Mouse (Mus musculus): ENCODE data around the gene Mcm5.
A peak's percentile ranks its signal among the peaks of the same experiment; 100 is the strongest.

The Mcm5 gene

GRCm38 (mm10) chr8:75109236-75109967 lies at the start of gene Mcm5:
TSS of gene Mcm5 (plus strand) at chr8:75109569.
- DNase-seq (ENCODE audit: low spot score): peak; percentile 97

GRCm38 (mm10) chr8:75060022-75060421 lies 49.3 kb upstream of the Mcm5 start:
- DNase-seq (ENCODE audit: low spot score): no peak

GRCm38 (mm10) chr8:75060815-75061214 lies 48.6 kb upstream of the Mcm5 start:
- no peak for DNase-seq (ENCODE audit: low spot score)

GRCm38 (mm10) chr8:75063290-75063689 lies 46.1 kb upstream of the Mcm5 start:
- no peak for DNase-seq (ENCODE audit: low spot score)

GRCm38 (mm10) chr8:75064790-75065189 lies 44.6 kb upstream of the Mcm5 start:
- no peak for DNase-seq (ENCODE audit: low spot score)

- DNase-seq (ENCODE audit: low spot score): no peak
These were observed 42.1 kb upstream of the Mcm5 start for GRCm38 (mm10) chr8:75067287-75067686.

- DNase-seq (ENCODE audit: low spot score): no peak
These were observed 39.1 kb upstream of the Mcm5 start for GRCm38 (mm10) chr8:75070297-75070696.

- peak; percentile 70 for DNase-seq (ENCODE audit: low spot score)
These were observed 37.6 kb upstream of the Mcm5 start for GRCm38 (mm10) chr8:75071627-75072346.

GRCm38 (mm10) chr8:75074876-75075275 lies 34.5 kb upstream of the Mcm5 start:
- DNase-seq (ENCODE audit: low spot score): no peak

- no peak for DNase-seq (ENCODE audit: low spot score)
These were observed 31.2 kb upstream of the Mcm5 start for GRCm38 (mm10) chr8:75078215-75078614.

GRCm38 (mm10) chr8:75078851-75079250 lies 30.5 kb upstream of the Mcm5 start:
- DNase-seq (ENCODE audit: low spot score): peak; percentile 20

- no peak for DNase-seq (ENCODE audit: low spot score)
These were observed 27.9 kb upstream of the Mcm5 start for GRCm38 (mm10) chr8:75081364-75082040.

- no peak for DNase-seq (ENCODE audit: low spot score)
These were observed 27.1 kb upstream of the Mcm5 start for GRCm38 (mm10) chr8:75082181-75082805.

- DNase-seq (ENCODE audit: low spot score): peak; percentile 90
These were observed 25.5 kb upstream of the Mcm5 start for GRCm38 (mm10) chr8:75083846-75084245.

- DNase-seq (ENCODE audit: low spot score): no peak
These were observed 24.8 kb upstream of the Mcm5 start for GRCm38 (mm10) chr8:75084382-75085064.

GRCm38 (mm10) chr8:75086002-75086401 lies 23.4 kb upstream of the Mcm5 start:
- DNase-seq (ENCODE audit: low spot score): no peak

GRCm38 (mm10) chr8:75087127-75087526 lies 22.2 kb upstream of the Mcm5 start:
- no peak for DNase-seq (ENCODE audit: low spot score)

- peak; percentile 62 for DNase-seq (ENCODE audit: low spot score)
These were observed 20.1 kb upstream of the Mcm5 start for GRCm38 (mm10) chr8:75088989-75089881.

GRCm38 (mm10) chr8:75090781-75091365 lies 18.5 kb upstream of the Mcm5 start:
- DNase-seq (ENCODE audit: low spot score): no peak

- DNase-seq (ENCODE audit: low spot score): peak; percentile 93
These were observed 15.8 kb upstream of the Mcm5 start, which contains the start of gene Hmox1 for GRCm38 (mm10) chr8:75093399-75094156. TSS of gene Hmox1 (plus strand) at chr8:75093621.

All from ovary, postnatal 36 days (tissue).